9 mouse cellular contexts compared by ENCODE assay signal in genomic region chr3:135730790-135731189, GRCm38 (mm10). TPM values are rescaled to one million over a fixed set of nuclear protein-coding genes. Genes with fewer than 3 reads are reported as not detected.
DNase-seq lines count a peak whose midpoint lies in the region; ATAC-seq and TF ChIP-seq lines count a peak whose summit lies in the region.
"Had no signal": no experiment of that assay in that cellular context is flagged by ENCODE, and none has a peak within 500 bp of the region (broad histone marks: within the 10 kb centered on the region; RNA-seq: fewer than 3 reads in every experiment).

No protein-coding gene starts in this region.

- H3K4me2 ChIP-seq in stomach, embryonic 14.5 days (replicated peaks; ENCODE audit: low read depth, low read length), result no peak overlapping the region
- H3K4me2 ChIP-seq in stomach, postnatal 0 days (replicated peaks; ENCODE audit: low read depth), result no peak overlapping the region
- no peak overlapping the region for H3K4me2 ChIP-seq in limb, embryonic 14.5 days (replicated peaks; ENCODE audit: low read depth, low read length, severe bottlenecking)

- no peak for TF ChIP-seq EP300 in stomach, postnatal 0 days (optimal IDR thresholded peaks at IDR 0.05)

- no peaks in the 10 kb centered on the region for H3K27me3 ChIP-seq in stomach, embryonic 14.5 days (ENCODE audit: control insufficient read depth, insufficient read depth, low read length)
- no peaks in the 10 kb centered on the region for H3K27me3 ChIP-seq in stomach, postnatal 0 days (ENCODE audit: control insufficient read depth, insufficient read depth, low read length)
- H3K27me3 ChIP-seq in limb, embryonic 14.5 days (ENCODE audit: control insufficient read depth, insufficient read depth, low read length), result no peaks in the 10 kb centered on the region

- WGBS in stomach, embryonic 14.5 days, result 57% methylated on average over 9 of the region's 9 CpGs
- WGBS in stomach, postnatal 0 days, result 58% methylated on average over 9 of the region's 9 CpGs
- 61% methylated on average over 9 of the region's 9 CpGs for WGBS in limb, embryonic 14.5 days

- H3K9me3 ChIP-seq in stomach, embryonic 14.5 days (ENCODE audit: control insufficient read depth, low read depth, low read length), result no peaks in the 10 kb centered on the region
- H3K9me3 ChIP-seq in stomach, postnatal 0 days (ENCODE audit: control insufficient read depth, low read length), result no peaks in the 10 kb centered on the region
- no peaks in the 10 kb centered on the region for H3K9me3 ChIP-seq in limb, embryonic 14.5 days (ENCODE audit: control insufficient read depth, low read length)

- H3K27ac ChIP-seq in stomach, embryonic 14.5 days (ENCODE audit: low read length), result no peak overlapping the region
- no peak overlapping the region for H3K27ac ChIP-seq in stomach, postnatal 0 days (replicated peaks)
- H3K27ac ChIP-seq in limb, embryonic 14.5 days (replicated peaks; ENCODE audit: low read depth, low read length), result no peak overlapping the region

- no peak for DNase-seq in cerebellum, adult 11-12 months
- DNase-seq in stomach, postnatal 0 days (ENCODE audit: low spot score), result no peak
- no peak for DNase-seq in limb, embryonic 14.5 days (ENCODE audit: low spot score)
- DNase-seq in testis, postnatal 10 days (ENCODE audit: low spot score), result no peak
- no peak for DNase-seq in adrenal gland, postnatal 4 days (ENCODE audit: low spot score in 2 of 2)

- no peak overlapping the region for H3K4me3 ChIP-seq in stomach, embryonic 14.5 days (ENCODE audit: low read depth, low read length)
- no peak overlapping the region for H3K4me3 ChIP-seq in stomach, postnatal 0 days (ENCODE audit: low read depth, low read length)
- H3K4me3 ChIP-seq in limb, embryonic 14.5 days (replicated peaks; ENCODE audit: low read length), result no peak overlapping the region
- H3K4me3 ChIP-seq: erythroblast, embryonic 14.5 days had no signal

- no peak for TF ChIP-seq CTCF in stomach, postnatal 0 days (IDR thresholded peaks at IDR 0.05; ENCODE audit: low read depth)

- no peaks in the 10 kb centered on the region for H3K36me3 ChIP-seq in stomach, embryonic 14.5 days (ENCODE audit: control insufficient read depth, insufficient read depth, low read length)
- H3K36me3 ChIP-seq in stomach, postnatal 0 days (ENCODE audit: control insufficient read depth, insufficient read depth, low read length), result no peaks in the 10 kb centered on the region
- no peaks in the 10 kb centered on the region for H3K36me3 ChIP-seq in limb, embryonic 14.5 days (ENCODE audit: control insufficient read depth, insufficient read depth, low read length)

- no peak overlapping the region for H3K9ac ChIP-seq in stomach, embryonic 14.5 days (replicated peaks; ENCODE audit: low read depth, low read length)
- no peak overlapping the region for H3K9ac ChIP-seq in stomach, postnatal 0 days (ENCODE audit: low read length)
- H3K9ac ChIP-seq in limb, embryonic 14.5 days (ENCODE audit: low read depth, low read length, severe bottlenecking), result no peak overlapping the region

- no peak for TF ChIP-seq POLR2A in limb, embryonic 14.5 days (IDR thresholded peaks at IDR 0.05; ENCODE audit: borderline replicate concordance, extremely low read depth, insufficient read depth, insufficient read length)

- 0 out of 2 replicates have a peak, but pooled peaks have one; percentile 29 for ATAC-seq in cerebellum, adult (ENCODE audit: insufficient number of reproducible peaks, low FRiP score, low TSS enrichment)
- peak; percentile 39; the same call in 1 of the 2 replicates for ATAC-seq in stomach, embryonic 14.5 days (ENCODE audit: insufficient number of reproducible peaks, insufficient read depth, low FRiP score, low read depth)
- ATAC-seq in stomach, postnatal 0 days (ENCODE audit: low FRiP score, low TSS enrichment), result no peak
- ATAC-seq in limb, embryonic 14.5 days (ENCODE audit: low FRiP score, low read depth), result 0 out of 2 replicates have a peak, but pooled peaks have one; percentile 27
- no peak for ATAC-seq in erythroid progenitor cell, adult 5-6 weeks (replicated peaks; ENCODE audit: low FRiP score, poor library complexity, severe bottlenecking)

- no peaks in the 10 kb centered on the region for H3K4me1 ChIP-seq in stomach, embryonic 14.5 days (ENCODE audit: control insufficient read depth, insufficient read depth, low read length)
- no peaks in the 10 kb centered on the region for H3K4me1 ChIP-seq in stomach, postnatal 0 days (replicated peaks; ENCODE audit: control insufficient read depth, insufficient read depth)
- H3K4me1 ChIP-seq in limb, embryonic 14.5 days (ENCODE audit: control insufficient read depth, insufficient read depth, low read length), result no peaks in the 10 kb centered on the region

RNA-seq across cellular contexts. Expression of gene Nfkb1, which starts 39.4 kb away (rescaled TPM):
- 35.4 and 36.2 TPM in 2 replicates for polyA plus RNA-seq in stomach, embryonic 14.5 days (2014; fragmentation: Nextera tagmentation; extraction: Ambion mirVana)
- 13.7 and 16.7 TPM in 2 replicates for polyA plus RNA-seq in stomach, postnatal 0 days (2015; fragmentation: Nextera tagmentation; extraction: Ambion mirVana)
- 55.4 and 61.7 TPM in 2 replicates for polyA plus RNA-seq in limb, embryonic 14.5 days (2012; rRNA removed)
- polyA plus RNA-seq in limb, embryonic 14.5 days (2014; fragmentation: Nextera tagmentation; extraction: Ambion mirVana), result 26.9 and 32.7 TPM in 2 replicates
- 6.5 and 21.4 TPM in 2 replicates for total RNA-seq in erythroid progenitor cell, adult 5-6 weeks (2015; ENCODE audit: low replicate concordance)
- 13.4 and 18.6 TPM in 2 replicates for total RNA-seq in erythroid progenitor cell, adult 5-6 weeks (2017; ENCODE audit: low replicate concordance)
- total RNA-seq in adrenal gland, postnatal 4 days (2021), result 10 to 100 TPM; 71.3 to 74.6 TPM

Comparison
In these comparisons a context has a peak if more than half of its experiments do, and no peak if none do; other contexts are left out.
1. ATAC-seq: peak in cerebellum, adult (single experiment), stomach, embryonic 14.5 days (single experiment) and limb, embryonic 14.5 days (single experiment); none in stomach, postnatal 0 days (single experiment) and erythroid progenitor cell, adult 5-6 weeks (single experiment).